Mouse (Mus musculus) urinary bladder, adult 2 months (tissue): Measurements from ENCODE around the gene Mcat. TPM values are rescaled to one million over a fixed set of nuclear protein-coding genes. Genes with fewer than 3 reads are reported as not detected.
"Not testable (repeated sequence)": the region's sequence is repeated elsewhere in the genome, so short reads cannot be mapped to it uniquely, and the experiment has no call there.

ENCODE experiments used
- DNase-seq: peaks from one replicate; pipeline ENCODE4 v3.0.0; 2022; ENCODE audit warnings: low spot score
- polyA plus RNA-seq: library from polyadenylated mRNA; depleted of rRNA; stranded (reverse); fragments of >200 nt; gene quantifications from 2 replicates; pipeline ENCODE4 v1.2.3, GENCODE M21; 2012; rRNA removed

The Mcat gene
- polyA plus RNA-seq, 1 experiment, result 23.5 TPM

GRCm38 (mm10) chr15:83509950-83510804 is 53.4 kb downstream of the Mcat start:
- no peak for DNase-seq

GRCm38 (mm10) chr15:83501483-83501882 is 62.1 kb downstream of the Mcat start:
- DNase-seq, result not testable (repeated sequence)

- DNase-seq, result no peak
Observed at GRCm38 (mm10) chr15:83500352-83500751, 63.2 kb downstream of the Mcat start.

- no peak for DNase-seq
Observed at GRCm38 (mm10) chr15:83499211-83499755, 64.3 kb downstream of the Mcat start.

- DNase-seq, result no peak
Observed at GRCm38 (mm10) chr15:83497299-83497698, 66.3 kb downstream of the Mcat start.

Other genes starting within 250 kb of the Mcat start
- gene Arfgap3, start 213.5 kb downstream of the Mcat start, polyA plus RNA-seq, result 68.2 and 69.5 TPM in 2 replicates
- gene Pacsin2, start 99.2 kb downstream of the Mcat start, polyA plus RNA-seq, result 71.5 and 88.1 TPM in 2 replicates
- 15.1 and 23.2 TPM in 2 replicates for gene Ttll1, start 52.9 kb downstream of the Mcat start, polyA plus RNA-seq
- gene Bik, start 36.9 kb downstream of the Mcat start, polyA plus RNA-seq, result 20.2 and 22.4 TPM in 2 replicates
- gene Tspo, start 195 bp downstream of the Mcat start, polyA plus RNA-seq, result 214 and 260 TPM in 2 replicates
- gene Ttll12, start 31.4 kb upstream of the Mcat start, polyA plus RNA-seq, result 11.2 and 11.7 TPM in 2 replicates
- 9.4 and 18.5 TPM in 2 replicates for gene Scube1, start 161.2 kb upstream of the Mcat start, polyA plus RNA-seq
- gene Mpped1, start 215.7 kb upstream of the Mcat start, polyA plus RNA-seq, result 0.03 TPM in 1 of 2 replicates, not detected in the other